Mouse (Mus musculus): ENCODE data around the gene Dnttip1. TPM values are rescaled to one million over a fixed set of nuclear protein-coding genes. Genes with fewer than 3 reads are reported as not detected.
A peak's percentile ranks its signal among the peaks of the same experiment; 100 is the strongest.
"Not testable (repeated sequence)": the region's sequence is repeated elsewhere in the genome, so short reads cannot be mapped to it uniquely, and the experiment has no call there.

The Dnttip1 gene
- total RNA-seq, 2 experiments from 2014 or later = 79.2 to 137 TPM

DNA sequence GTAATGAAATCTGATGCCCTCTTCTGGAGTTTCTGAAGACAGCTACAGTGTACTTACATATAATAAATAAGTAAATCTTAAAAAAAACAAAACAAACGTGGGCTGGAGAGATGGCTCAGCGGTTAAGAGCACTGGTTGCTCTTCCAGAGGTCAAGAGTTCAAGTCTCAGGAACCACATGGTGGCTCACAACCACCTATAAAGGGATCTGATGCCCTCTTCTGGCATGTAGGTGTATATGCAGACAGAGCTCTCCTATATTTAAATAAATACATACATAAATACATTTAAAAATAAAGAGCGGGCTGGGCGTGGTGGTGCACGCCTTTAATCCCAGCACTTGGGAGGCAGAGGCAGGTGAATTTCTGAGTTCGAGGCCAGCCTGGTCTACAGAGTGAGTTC is 52.8 kb downstream of the Dnttip1 start:
- not testable (repeated sequence) for ATAC-seq (replicated peaks; ENCODE audit: low FRiP score, poor library complexity, severe bottlenecking)

DNA sequence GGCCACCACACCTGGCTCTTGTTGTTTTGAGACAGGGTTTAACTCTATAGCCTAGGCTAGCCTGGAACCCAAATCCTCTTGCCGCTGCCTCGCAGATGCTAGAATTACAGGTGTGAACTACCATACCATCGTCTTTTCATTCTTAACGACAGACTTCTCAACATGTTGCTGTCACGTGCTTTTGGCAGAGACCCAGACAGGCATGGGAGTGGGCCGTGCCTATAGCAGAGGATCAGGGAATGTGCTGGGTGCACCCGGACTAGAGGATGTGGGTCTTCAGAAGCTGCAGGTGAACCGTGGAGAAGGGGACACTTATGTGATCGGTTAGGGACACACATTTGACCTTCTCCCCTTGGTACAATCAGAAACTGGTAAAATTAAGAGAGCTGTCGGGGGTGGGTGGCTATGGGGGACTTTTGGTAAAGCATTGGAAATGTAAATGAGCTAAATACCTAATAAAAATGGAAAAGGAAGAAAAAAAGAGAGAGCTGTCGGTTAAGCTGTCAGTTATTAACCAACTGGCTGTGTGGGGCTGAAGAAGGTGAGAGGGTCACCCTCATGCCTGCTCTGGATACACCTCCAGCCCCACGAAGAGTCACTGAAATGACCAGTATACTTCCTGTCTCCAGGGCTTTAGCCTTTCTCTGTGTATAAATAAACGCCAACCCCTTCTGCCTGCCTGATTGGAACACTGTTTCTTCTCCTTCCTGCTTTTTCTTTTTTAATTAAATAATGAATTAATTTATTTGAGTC is 54.6 kb downstream of the Dnttip1 start:
- no peak for ATAC-seq (replicated peaks; ENCODE audit: low FRiP score, poor library complexity, severe bottlenecking)

DNA sequence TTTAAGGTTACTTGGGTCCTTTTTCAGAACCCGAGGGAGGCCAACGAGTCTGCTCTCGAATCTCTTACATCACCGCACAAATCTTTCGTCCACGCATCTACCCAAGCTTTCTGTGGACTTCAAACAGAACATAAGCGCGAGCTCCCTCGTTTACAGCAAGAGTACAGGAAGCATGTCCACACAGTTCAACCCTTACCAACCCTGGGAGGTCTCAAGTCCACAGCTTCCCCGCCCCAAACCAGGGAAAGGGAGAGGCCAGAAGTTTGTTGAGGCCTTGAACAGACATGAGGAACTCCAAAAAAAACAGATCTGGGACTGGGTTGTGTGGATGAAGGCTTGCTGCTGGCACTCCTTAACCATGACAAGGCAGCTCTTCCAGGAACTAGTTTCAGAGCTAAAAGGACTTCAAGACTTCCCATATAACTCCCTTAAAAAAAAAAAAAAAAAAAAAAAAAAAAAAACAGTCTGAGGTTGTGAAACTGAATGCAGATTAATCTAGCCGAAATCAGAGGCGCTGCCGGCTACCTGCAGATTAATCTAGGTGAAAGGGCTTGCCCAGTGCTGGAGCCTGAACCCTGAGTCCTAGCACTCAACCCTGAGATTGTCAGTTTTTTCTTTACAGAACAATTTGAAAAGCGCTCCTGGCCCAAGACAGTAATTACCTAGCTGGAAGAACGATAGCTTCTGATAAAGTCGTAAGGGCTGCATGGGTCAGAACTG is 57.6 kb downstream of the Dnttip1 start:
- no peak for ATAC-seq (replicated peaks; ENCODE audit: low FRiP score, poor library complexity, severe bottlenecking)

DNA sequence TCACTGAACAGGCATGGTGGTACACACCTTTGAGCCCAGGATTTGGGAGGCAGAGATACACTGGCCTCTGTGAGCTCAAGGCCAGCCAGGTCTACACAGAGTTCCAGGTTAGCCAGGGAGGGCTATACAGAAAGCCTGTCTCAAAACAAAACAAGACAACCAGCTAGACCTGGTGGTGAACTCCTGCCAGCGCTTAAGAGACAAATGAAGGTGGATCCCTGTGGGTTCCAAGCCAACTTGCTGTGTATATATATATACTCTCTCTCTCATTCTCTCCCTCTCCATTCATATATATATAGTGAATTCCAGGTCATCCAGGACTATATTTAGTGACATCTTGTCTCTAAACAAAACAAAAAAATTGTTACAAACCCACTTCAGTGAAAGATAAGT is 58.1 kb downstream of the Dnttip1 start:
- ATAC-seq (replicated peaks; ENCODE audit: low FRiP score, poor library complexity, severe bottlenecking) = no peak

GRCm38 (mm10) chr2:164804533-164805331 is 58.9 kb downstream of the Dnttip1 start, which contains the start of the genes Acot8 and Zswim3:
Acot8 (minus strand) TSS chr2:164804882.
Zswim3 (plus strand) TSS chr2:164805098.
- ATAC-seq (replicated peaks; ENCODE audit: low FRiP score, poor library complexity, severe bottlenecking) = peak; percentile 92

GRCm38 (mm10) chr2:164805332-164805718 is 59.5 kb downstream of the Dnttip1 start:
- peak; percentile 70 for ATAC-seq (replicated peaks; ENCODE audit: low FRiP score, poor library complexity, severe bottlenecking)

GRCm38 (mm10) chr2:164806614-164807013 is 60.8 kb downstream of the Dnttip1 start:
- ATAC-seq (replicated peaks; ENCODE audit: low FRiP score, poor library complexity, severe bottlenecking) = no peak

GRCm38 (mm10) chr2:164813557-164813956 is 67.8 kb downstream of the Dnttip1 start:
- no peak for ATAC-seq (replicated peaks; ENCODE audit: low FRiP score, poor library complexity, severe bottlenecking)

- peak; percentile 59 for ATAC-seq (replicated peaks; ENCODE audit: low FRiP score, poor library complexity, severe bottlenecking)
Measured at GRCm38 (mm10) chr2:164815348-164815747, 69.6 kb downstream of the Dnttip1 start.

DNA sequence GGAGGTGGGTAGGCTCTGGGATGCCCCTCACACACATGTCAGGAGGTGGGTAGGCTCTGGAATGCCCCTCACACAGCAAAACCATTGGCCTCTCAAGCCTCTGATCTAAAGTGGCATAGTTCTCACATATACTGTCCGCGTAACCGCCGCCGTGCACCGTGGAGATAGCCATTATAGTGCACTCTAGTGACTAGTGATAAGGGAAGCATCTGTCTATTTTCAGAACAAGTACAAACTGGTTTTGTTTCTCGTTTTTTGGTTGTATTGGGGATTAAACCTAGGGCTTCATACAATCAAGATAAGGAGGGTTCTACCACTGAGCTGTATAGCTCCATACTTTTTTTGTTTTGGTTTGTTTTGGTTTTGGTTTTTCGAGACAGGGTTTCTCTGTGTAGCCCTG is 70.0 kb downstream of the Dnttip1 start:
- peak; percentile 66 for ATAC-seq (replicated peaks; ENCODE audit: low FRiP score, poor library complexity, severe bottlenecking)

GRCm38 (mm10) chr2:164817206-164817605 is 71.4 kb downstream of the Dnttip1 start:
- no peak for ATAC-seq (replicated peaks; ENCODE audit: low FRiP score, poor library complexity, severe bottlenecking)

GRCm38 (mm10) chr2:164817703-164818102 is 71.9 kb downstream of the Dnttip1 start:
- no peak for ATAC-seq (replicated peaks; ENCODE audit: low FRiP score, poor library complexity, severe bottlenecking)

Other genes starting within 250 kb of the Dnttip1 start
- gene Pigt, start 248.5 kb upstream of the Dnttip1 start, total RNA-seq (2015; ENCODE audit: low replicate concordance) = 13.6 and 17.1 TPM in 2 replicates
- 7.0 and 8.6 TPM in 2 replicates for gene Pigt, start 248.5 kb upstream of the Dnttip1 start, total RNA-seq (2017; ENCODE audit: low replicate concordance)
- not detected in 2 replicates for gene Wfdc2, start 183.6 kb upstream of the Dnttip1 start, total RNA-seq (2015; ENCODE audit: low replicate concordance)
- not detected in 2 replicates for gene Wfdc2, start 183.6 kb upstream of the Dnttip1 start, total RNA-seq (2017; ENCODE audit: low replicate concordance)
- gene Spint3, start 172.5 kb upstream of the Dnttip1 start, total RNA-seq (2015; ENCODE audit: low replicate concordance) = not detected in 2 replicates
- gene Spint3, start 172.5 kb upstream of the Dnttip1 start, total RNA-seq (2017; ENCODE audit: low replicate concordance) = not detected in 2 replicates
- not detected in 2 replicates for gene Wfdc6a, start 160.5 kb upstream of the Dnttip1 start, total RNA-seq (2015; ENCODE audit: low replicate concordance)
- not detected in 2 replicates for gene Wfdc6a, start 160.5 kb upstream of the Dnttip1 start, total RNA-seq (2017; ENCODE audit: low replicate concordance)
- gene Eppin, start 152.4 kb upstream of the Dnttip1 start, total RNA-seq (2015; ENCODE audit: low replicate concordance) = not detected in 2 replicates
- not detected in 2 replicates for gene Eppin, start 152.4 kb upstream of the Dnttip1 start, total RNA-seq (2017; ENCODE audit: low replicate concordance)
- gene Wfdc6b, start 132.5 kb upstream of the Dnttip1 start, total RNA-seq (2015; ENCODE audit: low replicate concordance) = not detected in 2 replicates
- gene Wfdc6b, start 132.5 kb upstream of the Dnttip1 start, total RNA-seq (2017; ENCODE audit: low replicate concordance) = not detected in 2 replicates
- not detected in 2 replicates for gene Wfdc8, start 132.4 kb upstream of the Dnttip1 start, total RNA-seq (2015; ENCODE audit: low replicate concordance)
- gene Wfdc8, start 132.4 kb upstream of the Dnttip1 start, total RNA-seq (2017; ENCODE audit: low replicate concordance) = not detected in 2 replicates
- not detected in 2 replicates for gene Wfdc16, start 107.2 kb upstream of the Dnttip1 start, total RNA-seq (2015; ENCODE audit: low replicate concordance)
- not detected in 2 replicates for gene Wfdc16, start 107.2 kb upstream of the Dnttip1 start, total RNA-seq (2017; ENCODE audit: low replicate concordance)
- not detected in 2 replicates for gene Wfdc10, start 89.9 kb upstream of the Dnttip1 start, total RNA-seq (2015; ENCODE audit: low replicate concordance)
- gene Wfdc10, start 89.9 kb upstream of the Dnttip1 start, total RNA-seq (2017; ENCODE audit: low replicate concordance) = not detected in 2 replicates
- not detected in 2 replicates for gene Wfdc9, start 89.4 kb upstream of the Dnttip1 start, total RNA-seq (2015; ENCODE audit: low replicate concordance)
- gene Wfdc9, start 89.4 kb upstream of the Dnttip1 start, total RNA-seq (2017; ENCODE audit: low replicate concordance) = not detected in 2 replicates
- not detected in 2 replicates for gene Wfdc11, start 71.9 kb upstream of the Dnttip1 start, total RNA-seq (2015; ENCODE audit: low replicate concordance)
- 0.77 TPM in 1 of 2 replicates, not detected in the other for gene Wfdc11, start 71.9 kb upstream of the Dnttip1 start, total RNA-seq (2017; ENCODE audit: low replicate concordance)
- gene Wfdc13, start 60.9 kb upstream of the Dnttip1 start, total RNA-seq (2015; ENCODE audit: low replicate concordance) = not detected in 2 replicates
- gene Wfdc13, start 60.9 kb upstream of the Dnttip1 start, total RNA-seq (2017; ENCODE audit: low replicate concordance) = not detected in 2 replicates
- gene Spint4, start 47.5 kb upstream of the Dnttip1 start, total RNA-seq (2015; ENCODE audit: low replicate concordance) = not detected in 2 replicates
- gene Spint4, start 47.5 kb upstream of the Dnttip1 start, total RNA-seq (2017; ENCODE audit: low replicate concordance) = not detected in 2 replicates
- gene Spint5, start 30.7 kb upstream of the Dnttip1 start, total RNA-seq (2015; ENCODE audit: low replicate concordance) = not detected in 2 replicates
- gene Spint5, start 30.7 kb upstream of the Dnttip1 start, total RNA-seq (2017; ENCODE audit: low replicate concordance) = not detected in 2 replicates
- 16.7 and 19.9 TPM in 2 replicates for gene Wfdc3, start 52 bp upstream of the Dnttip1 start, total RNA-seq (2015; ENCODE audit: low replicate concordance)
- gene Wfdc3, start 52 bp upstream of the Dnttip1 start, total RNA-seq (2017; ENCODE audit: low replicate concordance) = 10.0 and 12.8 TPM in 2 replicates
- gene Ube2c, start 23.9 kb downstream of the Dnttip1 start, total RNA-seq (2015; ENCODE audit: low replicate concordance) = 268 and 318 TPM in 2 replicates
- gene Ube2c, start 23.9 kb downstream of the Dnttip1 start, total RNA-seq (2017; ENCODE audit: low replicate concordance) = 123 and 215 TPM in 2 replicates
- gene Tnnc2, start 34.0 kb downstream of the Dnttip1 start, total RNA-seq (2015; ENCODE audit: low replicate concordance) = not detected in 2 replicates
- gene Tnnc2, start 34.0 kb downstream of the Dnttip1 start, total RNA-seq (2017; ENCODE audit: low replicate concordance) = not detected in 2 replicates
- 2.1 and 2.9 TPM in 2 replicates for gene Snx21, start 39.8 kb downstream of the Dnttip1 start, total RNA-seq (2015; ENCODE audit: low replicate concordance)
- gene Snx21, start 39.8 kb downstream of the Dnttip1 start, total RNA-seq (2017; ENCODE audit: low replicate concordance) = 0.43 and 0.98 TPM in 2 replicates
- 9.6 and 10.0 TPM in 2 replicates for gene Acot8, start 58.9 kb downstream of the Dnttip1 start, total RNA-seq (2015; ENCODE audit: low replicate concordance)
- gene Acot8, start 58.9 kb downstream of the Dnttip1 start, total RNA-seq (2017; ENCODE audit: low replicate concordance) = 15.8 and 20.8 TPM in 2 replicates
- gene Zswim3, start 59.1 kb downstream of the Dnttip1 start, total RNA-seq (2015; ENCODE audit: low replicate concordance) = 0.58 and 1.9 TPM in 2 replicates
- gene Zswim3, start 59.1 kb downstream of the Dnttip1 start, total RNA-seq (2017; ENCODE audit: low replicate concordance) = 2.0 and 4.5 TPM in 2 replicates
- 1.5 and 2.1 TPM in 2 replicates for gene Zswim1, start 76.7 kb downstream of the Dnttip1 start, total RNA-seq (2015; ENCODE audit: low replicate concordance)
- gene Zswim1, start 76.7 kb downstream of the Dnttip1 start, total RNA-seq (2017; ENCODE audit: low replicate concordance) = 0.60 and 1.1 TPM in 2 replicates
- gene Spata25, start 82.6 kb downstream of the Dnttip1 start, total RNA-seq (2015; ENCODE audit: low replicate concordance) = not detected in 2 replicates
- gene Spata25, start 82.6 kb downstream of the Dnttip1 start, total RNA-seq (2017; ENCODE audit: low replicate concordance) = not detected in 2 replicates
- gene Ctsa, start 86.9 kb downstream of the Dnttip1 start, total RNA-seq (2015; ENCODE audit: low replicate concordance) = 26.8 and 36.1 TPM in 2 replicates
- gene Ctsa, start 86.9 kb downstream of the Dnttip1 start, total RNA-seq (2017; ENCODE audit: low replicate concordance) = 33.5 and 39.9 TPM in 2 replicates
- not detected in 2 replicates for gene Neurl2, start 87.5 kb downstream of the Dnttip1 start, total RNA-seq (2015; ENCODE audit: low replicate concordance)
- gene Neurl2, start 87.5 kb downstream of the Dnttip1 start, total RNA-seq (2017; ENCODE audit: low replicate concordance) = 1.4 TPM in 1 of 2 replicates, not detected in the other
- gene Pltp, start 111.7 kb downstream of the Dnttip1 start, total RNA-seq (2015; ENCODE audit: low replicate concordance) = 0.58 and 0.84 TPM in 2 replicates
- 1.8 and 3.3 TPM in 2 replicates for gene Pltp, start 111.7 kb downstream of the Dnttip1 start, total RNA-seq (2017; ENCODE audit: low replicate concordance)
- 5.6 and 22.6 TPM in 2 replicates for gene Pcif1, start 133.3 kb downstream of the Dnttip1 start, total RNA-seq (2015; ENCODE audit: low replicate concordance)
- gene Pcif1, start 133.3 kb downstream of the Dnttip1 start, total RNA-seq (2017; ENCODE audit: low replicate concordance) = 19.0 and 30.5 TPM in 2 replicates
- gene Zfp335, start 165.8 kb downstream of the Dnttip1 start, total RNA-seq (2015; ENCODE audit: low replicate concordance) = 13.4 and 17.9 TPM in 2 replicates
- 9.9 and 10.3 TPM in 2 replicates for gene Zfp335, start 165.8 kb downstream of the Dnttip1 start, total RNA-seq (2017; ENCODE audit: low replicate concordance)
- 73.6 and 120 TPM in 2 replicates for gene Mmp9, start 194.8 kb downstream of the Dnttip1 start, total RNA-seq (2015; ENCODE audit: low replicate concordance)
- 31.4 and 35.7 TPM in 2 replicates for gene Mmp9, start 194.8 kb downstream of the Dnttip1 start, total RNA-seq (2017; ENCODE audit: low replicate concordance)
- not detected in 2 replicates for gene Slc12a5, start 214.8 kb downstream of the Dnttip1 start, total RNA-seq (2015; ENCODE audit: low replicate concordance)
- gene Slc12a5, start 214.8 kb downstream of the Dnttip1 start, total RNA-seq (2017; ENCODE audit: low replicate concordance) = not detected in 2 replicates